Mouse (Mus musculus): ENCODE measurements around the gene Pold2.

DNA sequence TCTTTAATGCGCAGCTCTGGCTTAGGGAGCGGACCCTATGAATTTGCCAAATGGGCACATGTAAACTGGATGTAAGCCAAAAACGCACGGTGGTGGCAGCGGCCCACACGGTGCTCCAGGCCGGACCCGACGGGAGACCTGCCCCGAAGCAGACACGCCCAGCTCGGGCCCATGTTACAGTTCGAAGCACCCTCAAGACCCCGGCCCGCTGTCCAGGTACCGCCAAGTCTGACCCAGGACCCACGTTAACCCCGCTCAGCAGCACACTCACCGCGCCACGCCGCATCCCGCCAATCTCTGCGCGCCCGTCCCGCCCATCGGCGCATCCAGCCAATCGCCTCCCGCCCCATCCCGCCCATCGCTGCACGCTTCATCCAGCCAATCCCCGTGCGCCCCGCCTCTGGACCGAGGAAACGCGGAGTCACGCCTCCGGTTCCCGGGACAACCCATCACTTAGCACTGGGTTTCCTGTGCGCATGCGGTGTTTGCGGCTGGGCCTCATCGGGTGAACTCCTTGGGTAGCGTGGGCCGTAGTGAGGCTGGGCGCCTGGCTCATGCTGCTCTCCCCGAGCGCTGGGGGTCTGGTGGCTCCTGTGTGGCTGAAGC is at the start of gene Pold2:
- TF ChIP-seq CTCF (IDR thresholded peaks at IDR 0.05; ENCODE audit: low read depth, low read length) (no peak), POLR2A (IDR thresholded peaks at IDR 0.05; ENCODE audit: borderline replicate concordance, low read depth, low read length) (0 out of 2 replicates have a peak, but pooled peaks have one; percentile 58)

Data from bone marrow macrophage, adult 2 months (primary cell).